Mouse (Mus musculus) small intestine, adult 2 months (tissue): ENCODE data around the gene Pla2r1. TPM values are rescaled to one million over a fixed set of nuclear protein-coding genes. Genes with fewer than 3 reads are reported as not detected.

Source experiments
- H3K27ac ChIP-seq: fragments of 200-500 bp; 2 replicates; pipeline ENCODE4 v1.5.1; 2012; ENCODE audit warnings: low read depth, low read length, control low read depth, inconsistent platforms; ENCODE audit not compliant: insufficient read depth
- H3K27me3 ChIP-seq: fragments of 200-500 bp; 2 replicates; pipeline ENCODE4 v1.6.1; 2012; ENCODE audit warnings: mild to moderate bottlenecking, moderate library complexity, low read length, inconsistent platforms; ENCODE audit not compliant: control insufficient read depth, insufficient read depth
- H3K36me3 ChIP-seq: fragments of 200-500 bp; 2 replicates; pipeline ENCODE4 v1.6.1; 2012; ENCODE audit warnings: mild to moderate bottlenecking, low read length, control low read depth, inconsistent platforms; ENCODE audit not compliant: control insufficient read depth, insufficient read depth
- H3K4me1 ChIP-seq: fragments of 200-500 bp; 2 replicates; pipeline ENCODE4 v1.6.1; 2012; ENCODE audit warnings: low read length, inconsistent platforms, mixed read lengths; ENCODE audit not compliant: control insufficient read depth, insufficient read depth, insufficient read length
- H3K4me3 ChIP-seq: fragments of 200-500 bp; 2 replicates; pipeline ENCODE4 v1.5.1; 2012; ENCODE audit warnings: low read depth, mild to moderate bottlenecking, control low read depth, inconsistent platforms, low read length, moderate library complexity
- CTCF ChIP-seq: fragments of 200-500 bp; IDR thresholded peaks from 2 replicates; pipeline ENCODE4 v1.5.1; 2012; ENCODE audit warnings: low read depth, mild to moderate bottlenecking, control low read depth, inconsistent platforms, low read length, moderate library complexity, mixed read lengths; ENCODE audit not compliant: insufficient replicate concordance, insufficient read length; ENCODE audit errors: extremely low read depth
- POLR2A ChIP-seq: fragments of 200-500 bp; IDR thresholded peaks from 2 replicates; pipeline ENCODE4 v1.6.1; 2012; ENCODE audit warnings: low read depth, mild to moderate bottlenecking, control low read depth, inconsistent platforms, low read length, moderate library complexity
- WGBS: fragments of 180-500 bp; shearing (Covaris S2); methylation state at CpG from one replicate; pipeline ENCODE4 v1.1.7; 2018; 5-methylcytosine and 5-hydroxymethylcytosine counted together
- polyA plus RNA-seq: library from polyadenylated mRNA; depleted of rRNA; stranded (reverse); fragments of >200 nt; gene quantifications from 2 replicates; pipeline ENCODE4 v1.2.3, GENCODE M21; 2012

The Pla2r1 gene
- polyA plus RNA-seq, 1 experiment: 0.85 TPM

DNA sequence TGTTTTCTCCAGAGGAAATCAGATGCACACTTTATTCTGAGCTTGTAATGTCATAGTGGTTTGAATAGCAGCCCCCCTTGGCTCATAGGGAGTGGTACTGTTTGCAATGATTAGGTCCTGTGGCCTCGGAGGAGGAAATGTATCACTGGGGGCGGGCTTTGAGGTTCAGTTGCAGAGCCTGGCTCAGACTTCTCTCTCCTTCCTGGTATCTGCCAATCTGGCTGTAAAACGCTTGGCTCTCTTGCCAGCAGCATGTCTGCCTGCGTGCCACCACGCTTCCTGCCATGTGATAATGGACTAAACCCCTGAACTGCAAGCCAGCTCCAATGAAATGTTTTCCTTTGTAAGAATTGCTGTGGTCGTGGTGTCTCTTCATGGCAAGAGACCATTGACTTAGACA lies 103.4 kb downstream of the Pla2r1 start:
- Histone ChIP-seq H3K4me1 (peaks cover 7% of the 10 kb centered on the region; the same call in 1 of the 2 replicates), H3K27ac (no peak overlapping the region), H3K36me3 (no peaks in the 10 kb centered on the region), H3K4me3 (no peak overlapping the region), H3K27me3 (no peaks in the 10 kb centered on the region)
- WGBS: 21% methylated on average over 6 of the region's 6 CpGs
- TF ChIP-seq CTCF (no peak), POLR2A (no peak)

DNA sequence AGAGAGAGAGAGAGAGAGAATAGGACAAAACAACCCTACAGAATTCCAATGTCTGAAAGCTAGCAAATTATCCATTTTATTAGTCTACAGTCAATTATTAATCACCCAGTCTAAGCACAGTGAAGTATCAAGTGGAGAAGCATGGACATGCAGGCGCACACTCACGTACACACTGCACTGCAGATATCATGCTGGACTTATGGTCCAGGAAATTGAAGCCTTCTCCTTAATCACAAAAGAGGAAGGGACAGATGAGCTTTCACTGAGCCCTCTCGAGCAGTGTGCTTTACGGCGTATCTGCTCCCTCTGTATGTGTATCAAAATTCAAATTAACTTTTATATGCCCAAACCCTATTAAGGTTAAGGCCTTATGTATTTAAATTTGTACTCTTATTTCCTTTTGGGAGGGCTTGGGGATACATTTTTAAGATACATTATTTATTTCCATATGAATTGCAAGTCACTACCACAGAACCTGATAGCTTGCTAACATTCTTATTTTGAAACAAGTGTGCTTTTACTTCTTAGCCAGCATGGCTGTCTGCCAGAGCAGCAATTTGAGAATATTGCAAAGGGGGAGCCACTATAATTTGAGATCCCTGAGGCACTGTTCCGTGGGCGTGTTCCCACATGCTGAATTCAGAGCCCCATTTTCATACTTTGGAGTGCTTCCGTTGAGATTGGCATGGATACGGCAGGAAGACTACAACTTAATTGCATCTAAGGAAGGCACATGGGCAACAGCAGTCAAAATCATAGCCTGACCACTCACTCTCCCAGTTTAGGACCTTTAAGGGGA lies 108.2 kb downstream of the Pla2r1 start:
- Histone ChIP-seq H3K4me3 (no peak overlapping the region), H3K27ac (no peak overlapping the region), H3K4me1 (no peaks in the 10 kb centered on the region), H3K36me3 (no peaks in the 10 kb centered on the region), H3K27me3 (no peaks in the 10 kb centered on the region)
- 44% methylated on average over 9 of the region's 9 CpGs for WGBS
- no peak for TF ChIP-seq CTCF
- no peak for TF ChIP-seq POLR2A

- no peaks in the 10 kb centered on the region for H3K4me1 ChIP-seq
- H3K4me3 ChIP-seq: no peak overlapping the region
- H3K27ac ChIP-seq: no peak overlapping the region
- TF ChIP-seq POLR2A (no peak), CTCF (no peak)
- H3K36me3 ChIP-seq: no peaks in the 10 kb centered on the region
- no peaks in the 10 kb centered on the region for H3K27me3 ChIP-seq
- 96% methylated on average over 7 of the region's 7 CpGs for WGBS
These were observed 109.8 kb downstream of the Pla2r1 start for GRCm38 (mm10) chr2:60443279-60443678.

DNA sequence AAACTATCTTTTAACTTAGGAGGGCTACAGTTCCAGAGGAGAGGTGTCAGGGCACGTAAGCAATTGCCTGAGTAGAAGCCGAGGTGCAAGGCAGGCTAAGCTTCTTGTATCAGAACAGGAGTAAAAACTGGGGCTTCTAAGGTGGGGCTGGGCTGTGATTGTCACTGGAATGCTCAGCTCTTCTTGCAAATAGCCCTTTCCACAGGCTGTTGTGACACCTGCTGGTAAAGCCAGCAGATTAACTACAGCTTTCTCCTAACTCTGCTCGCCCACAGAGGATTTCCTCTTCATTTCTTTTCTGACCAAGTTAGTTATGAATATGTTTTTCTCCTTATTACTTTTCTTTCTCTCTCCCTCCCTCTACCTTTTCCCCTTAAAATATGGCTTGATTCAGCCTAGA lies 111.2 kb downstream of the Pla2r1 start:
- no peak overlapping the region for H3K27ac ChIP-seq
- H3K4me3 ChIP-seq: no peak overlapping the region
- H3K27me3 ChIP-seq: no peaks in the 10 kb centered on the region
- no peaks in the 10 kb centered on the region for H3K36me3 ChIP-seq
- TF ChIP-seq POLR2A (no peak), CTCF (no peak)
- WGBS: 43% methylated on average over 3 of the region's 3 CpGs
- H3K4me1 ChIP-seq: no peaks in the 10 kb centered on the region

DNA sequence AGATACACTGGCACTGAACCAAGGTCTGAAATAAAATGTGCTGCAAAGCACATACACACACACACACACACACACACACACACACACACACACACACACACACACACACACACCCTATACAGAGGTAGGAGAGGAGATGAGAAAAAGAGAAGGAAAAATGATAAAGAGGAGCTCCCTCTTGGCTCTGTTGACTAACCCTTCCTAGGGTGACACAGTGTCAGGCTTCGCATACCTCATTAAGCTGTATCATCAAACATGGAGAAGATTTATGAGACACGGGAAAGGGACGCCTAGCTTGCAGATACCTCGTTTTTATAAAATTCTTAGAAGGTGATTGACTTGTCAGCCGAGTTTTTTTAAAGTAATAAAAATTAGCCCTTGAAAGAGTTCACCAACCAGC lies 116.3 kb downstream of the Pla2r1 start:
- Histone ChIP-seq H3K4me1 (no peaks in the 10 kb centered on the region), H3K36me3 (no peaks in the 10 kb centered on the region), H3K27me3 (no peaks in the 10 kb centered on the region), H3K27ac (no peak overlapping the region), H3K4me3 (no peak overlapping the region)
- 71% methylated on average over 5 of the region's 5 CpGs for WGBS
- TF ChIP-seq CTCF (no peak), POLR2A (no peak)

GRCm38 (mm10) chr2:60430315-60431021 lies 122.6 kb downstream of the Pla2r1 start:
- peak overlapping the region; percentile 32; the same call in 1 of the 2 replicates for H3K4me3 ChIP-seq
- H3K27me3 ChIP-seq: no peaks in the 10 kb centered on the region
- TF ChIP-seq CTCF (no peak), POLR2A (no peak)
- 32% methylated on average over 8 of the region's 8 CpGs for WGBS
- peaks cover 16% of the 10 kb centered on the region for H3K4me1 ChIP-seq
- H3K36me3 ChIP-seq: no peaks in the 10 kb centered on the region
- H3K27ac ChIP-seq: peak overlapping the region; percentile 87

- Histone ChIP-seq H3K27me3 (no peaks in the 10 kb centered on the region), H3K4me1 (no peaks in the 10 kb centered on the region), H3K36me3 (no peaks in the 10 kb centered on the region), H3K27ac (no peak overlapping the region), H3K4me3 (no peak overlapping the region)
- TF ChIP-seq POLR2A (no peak), CTCF (peak; percentile 80; the same call in 1 of the 2 replicates)
- 5% methylated on average over 6 of the region's 6 CpGs for WGBS
These were observed 135.0 kb downstream of the Pla2r1 start for GRCm38 (mm10) chr2:60418075-60418474.
